Mouse (Mus musculus) C2C12 (cell line): ENCODE data around the gene Hist1h2ai.
"Not testable (repeated sequence)": the region's sequence is repeated elsewhere in the genome, so short reads cannot be mapped to it uniquely, and the experiment has no call there.

Experiments
- CTCF ChIP-seq: IDR thresholded peaks from one replicate; pipeline ENCODE4 v1.5.1; 2011; ENCODE audit not compliant: control insufficient read depth, insufficient read depth, insufficient read length
- MAX ChIP-seq: IDR thresholded peaks from one replicate; pipeline ENCODE4 v1.6.1; 2011; ENCODE audit warnings: mild to moderate bottlenecking, control low read depth
- MYOD1 ChIP-seq: IDR thresholded peaks from one replicate; pipeline ENCODE4 v1.6.1; 2011; ENCODE audit warnings: low read depth; ENCODE audit not compliant: control insufficient read depth, insufficient read length
- USF1 ChIP-seq: IDR thresholded peaks from one replicate; pipeline ENCODE4 v1.6.1; 2011; ENCODE audit warnings: low read depth, mild to moderate bottlenecking, control low read depth, moderate library complexity

DNA sequence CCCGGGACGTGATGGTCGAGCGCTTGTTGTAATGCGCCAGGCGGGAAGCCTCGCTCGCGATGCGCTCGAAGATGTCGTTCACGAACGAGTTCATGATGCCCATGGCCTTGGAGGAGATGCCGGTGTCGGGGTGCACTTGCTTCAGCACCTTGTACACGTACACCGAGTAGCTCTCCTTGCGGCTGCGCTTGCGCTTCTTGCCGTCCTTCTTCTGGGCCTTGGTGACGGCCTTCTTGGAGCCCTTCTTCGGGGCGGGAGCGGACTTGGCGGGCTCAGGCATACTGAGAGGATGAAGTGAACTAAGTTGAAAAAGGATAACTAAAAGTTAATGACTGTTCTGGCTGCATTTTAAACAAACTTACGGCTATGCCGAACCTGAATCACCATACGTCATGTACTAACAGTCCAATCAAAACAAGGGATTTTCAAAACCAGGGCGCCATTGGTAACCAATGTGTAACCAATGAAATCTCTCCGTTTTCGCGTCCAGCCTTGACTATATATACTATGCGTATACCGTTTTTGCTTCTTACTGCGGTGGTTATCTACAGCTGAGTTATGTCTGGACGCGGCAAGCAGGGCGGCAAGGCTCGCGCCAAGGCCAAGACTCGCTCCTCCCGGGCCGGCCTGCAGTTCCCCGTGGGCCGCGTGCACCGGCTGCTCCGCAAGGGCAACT, at the start of gene Hist1h2ai, which contains the start of gene Hist1h2bl:
- not testable (repeated sequence) for TF ChIP-seq MAX, CTCF, USF1, MYOD1
